Mouse (Mus musculus) thymus, postnatal 14 days (tissue): ENCODE results near the gene Dmrt2.

Experiments used
- DNase-seq: peaks from one replicate; pipeline ENCODE4 v3.0.0; 2021

The Dmrt2 gene

DNA sequence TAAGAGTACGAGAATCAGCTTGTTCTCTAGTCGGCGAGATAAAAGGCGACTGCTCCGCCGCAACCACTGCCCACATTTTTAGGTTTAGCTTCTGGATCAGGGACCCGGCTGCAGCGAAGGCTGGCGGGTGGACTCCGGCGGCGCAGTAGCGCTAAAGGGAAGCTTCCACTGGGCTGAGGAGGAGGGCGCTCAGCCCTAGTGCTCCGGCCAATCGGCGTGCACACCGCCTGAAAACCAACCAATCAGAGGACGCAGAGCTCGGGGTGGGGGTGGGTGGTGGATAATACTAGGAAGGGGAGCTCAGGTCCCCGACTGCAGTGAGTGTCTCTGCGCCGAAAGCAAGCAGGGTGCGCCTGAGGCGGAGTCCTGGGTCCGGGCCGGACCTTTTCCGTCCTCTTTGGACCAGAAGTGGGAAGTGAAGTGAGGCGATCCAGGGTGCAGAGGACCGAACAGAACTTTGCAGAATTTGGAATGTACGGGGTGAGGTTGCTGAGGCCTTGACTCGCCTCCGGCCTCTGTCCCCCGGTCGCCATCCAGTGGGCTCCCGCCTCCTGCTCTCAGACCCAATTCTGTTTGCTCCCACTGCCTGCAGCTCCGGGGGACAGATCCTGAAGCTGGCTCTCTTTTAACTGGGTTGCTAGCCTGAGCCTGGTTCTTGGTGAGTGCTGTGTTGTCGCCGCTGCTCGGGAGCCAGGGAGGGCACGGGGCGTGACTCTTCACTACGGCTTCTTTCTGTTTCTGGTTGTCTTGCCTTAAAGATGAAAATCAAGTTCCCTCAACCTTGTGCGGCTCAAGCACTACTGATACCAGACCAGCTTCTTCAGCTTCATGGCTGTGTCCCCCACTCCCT is at the start of gene Dmrt2:
Dmrt2 (plus strand) TSS at position 311 of the 850 bp plus-strand sequence.
- DNase-seq, result peak; percentile 46

DNA sequence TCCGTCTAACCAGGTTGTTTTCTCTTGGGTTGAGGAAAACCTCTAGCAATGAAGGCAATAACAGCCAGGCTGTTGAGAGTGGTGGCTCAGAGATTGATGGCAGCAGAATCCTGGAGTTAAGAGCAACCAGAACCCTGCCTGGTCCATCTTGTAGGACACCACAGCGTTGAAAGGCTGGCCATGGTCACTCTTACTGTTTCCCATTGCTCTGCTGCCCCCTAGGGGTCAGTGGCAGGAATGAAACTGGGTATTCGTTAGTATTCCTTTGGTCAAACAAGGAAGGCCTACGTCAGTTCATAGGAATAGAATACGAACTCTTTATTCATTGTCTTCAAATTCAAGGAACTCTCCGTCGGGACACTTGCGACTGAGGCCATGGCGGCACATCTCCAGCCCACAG is 43.7 kb upstream of the Dmrt2 start:
- peak; percentile 34 for DNase-seq

DNA sequence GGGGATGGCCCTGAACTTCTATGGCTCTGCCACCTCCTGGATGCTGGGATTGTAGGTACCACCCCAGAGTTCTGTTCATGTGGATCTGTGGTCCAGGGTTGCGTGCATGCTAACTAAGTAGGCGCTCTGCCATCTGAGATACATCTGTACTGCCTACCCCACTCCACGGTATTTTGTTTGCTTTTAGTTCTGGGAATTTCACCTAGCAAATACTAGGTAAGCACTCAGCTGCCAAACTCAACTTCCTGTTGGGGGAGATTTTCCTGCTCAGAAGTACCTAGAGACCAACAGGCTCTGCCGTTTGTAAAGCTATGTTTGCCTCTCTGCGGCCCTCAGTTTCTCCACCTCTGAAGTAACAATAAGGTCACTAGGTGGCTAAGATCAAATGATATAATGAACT is 37.1 kb upstream of the Dmrt2 start:
- no peak for DNase-seq

DNA sequence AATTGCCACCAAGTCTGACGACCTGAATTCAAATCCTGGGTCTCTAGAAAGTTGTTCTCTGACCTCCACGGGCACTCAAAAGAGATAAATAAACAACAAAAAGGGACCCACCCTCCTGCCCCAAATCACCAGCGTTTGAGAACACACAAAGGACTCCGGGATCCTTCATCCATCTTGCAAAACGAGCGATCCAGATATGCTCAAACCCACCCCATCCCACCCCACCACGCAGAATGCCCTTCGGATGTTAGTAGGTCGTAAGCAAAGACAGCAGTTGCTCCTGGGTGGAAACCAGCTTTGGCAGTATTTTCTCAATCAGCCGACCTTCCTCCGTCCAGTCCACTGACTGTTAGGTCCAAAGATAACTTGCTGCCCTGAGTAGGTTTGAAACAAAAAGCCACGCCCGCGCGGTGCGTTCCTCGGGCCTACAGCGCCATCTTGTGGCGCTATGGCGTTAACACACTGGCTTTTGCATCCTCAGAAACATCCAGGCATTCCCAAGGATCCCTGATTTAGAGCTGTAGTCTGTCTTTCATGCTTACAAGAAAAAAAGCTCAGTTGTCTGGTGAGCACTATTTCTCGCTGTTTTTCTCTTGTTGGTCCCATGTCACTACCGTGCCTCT is 36.5 kb upstream of the Dmrt2 start:
- no peak for DNase-seq

DNA sequence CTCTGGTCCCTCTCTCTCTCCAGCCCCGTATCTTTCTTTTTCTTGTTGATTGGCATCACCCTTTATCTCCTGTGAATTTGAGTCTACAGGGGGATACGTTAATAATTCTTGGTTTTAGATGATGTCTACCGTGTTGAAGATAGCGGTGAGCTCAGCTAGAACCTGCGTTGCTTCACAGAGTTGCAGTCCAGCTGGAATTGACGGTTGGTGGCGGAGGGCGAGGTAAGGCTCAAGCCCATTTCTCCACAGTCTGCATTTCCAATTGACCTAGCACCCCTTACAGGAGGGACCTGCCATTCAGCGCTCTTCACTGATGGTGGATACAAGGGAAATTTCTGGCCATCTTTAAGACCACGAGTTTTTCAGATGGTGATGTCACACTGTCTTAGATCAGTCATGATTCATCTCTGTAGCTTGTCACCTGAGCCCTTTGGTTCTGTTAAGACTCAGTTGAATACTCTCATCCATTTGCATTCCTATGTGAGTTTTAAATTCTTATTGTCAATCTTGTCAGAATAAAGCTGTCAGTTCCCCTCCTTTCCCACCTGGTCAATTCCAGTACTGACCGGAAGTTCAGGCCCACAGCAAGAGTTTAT is 33.3 kb upstream of the Dmrt2 start:
- DNase-seq, result no peak

DNA sequence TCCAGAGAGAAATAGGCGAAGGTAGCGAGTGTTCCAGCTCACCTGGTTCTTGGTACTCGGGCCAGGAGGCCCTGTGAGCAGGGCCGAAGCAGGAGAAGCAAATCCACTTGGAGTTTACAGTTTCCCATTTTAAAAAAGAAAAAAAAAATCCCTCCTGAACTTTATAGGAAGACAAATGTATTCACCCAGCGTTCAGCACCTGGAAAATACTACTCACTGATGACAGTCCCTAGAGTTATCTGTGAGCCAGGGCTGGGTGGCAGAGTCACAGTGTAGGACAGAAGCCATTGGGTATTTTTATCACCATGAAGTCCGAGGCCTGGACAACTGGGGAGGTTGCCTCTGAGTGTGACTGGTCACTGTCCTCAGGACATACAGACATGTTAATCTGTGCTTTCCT is 30.4 kb upstream of the Dmrt2 start:
- DNase-seq, result no peak

DNA sequence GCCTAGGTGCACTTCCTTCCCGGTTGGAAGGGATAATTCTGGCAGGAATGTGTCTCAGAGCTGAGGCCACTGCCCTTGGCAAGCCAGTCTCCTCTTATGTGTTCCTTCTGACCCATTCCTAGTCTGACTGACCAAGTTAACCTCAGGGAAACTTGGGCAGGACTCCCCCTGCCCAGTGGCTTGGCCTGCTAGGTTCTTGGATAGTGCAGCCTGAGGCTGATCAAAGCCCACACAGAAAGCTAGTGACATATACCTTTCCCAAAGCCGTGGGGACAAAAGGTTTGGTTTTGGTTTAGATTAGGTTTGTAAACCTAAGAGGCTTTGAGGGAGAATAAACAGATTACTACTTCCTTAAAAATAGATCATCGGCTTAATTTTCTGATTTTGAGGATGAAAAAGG is 25.1 kb upstream of the Dmrt2 start:
- no peak for DNase-seq

DNA sequence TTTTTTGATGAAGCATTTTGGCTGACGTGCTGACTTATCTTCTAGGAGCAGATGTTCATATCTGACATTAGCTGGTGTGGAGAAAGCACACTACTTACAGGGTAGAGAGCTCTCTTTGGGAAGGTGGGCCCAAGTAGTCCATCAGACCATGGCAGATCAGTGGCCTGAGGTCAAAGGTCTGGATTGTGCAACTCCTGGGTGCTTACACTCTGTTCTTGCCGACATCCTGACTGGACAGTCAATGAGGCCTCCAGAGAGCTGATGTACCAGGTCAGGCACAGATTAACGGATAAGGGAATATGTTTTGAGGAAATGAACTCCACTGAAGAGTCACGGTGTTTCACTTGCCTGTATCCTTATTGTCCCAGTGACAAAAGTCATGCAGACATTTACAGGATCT is 23.5 kb upstream of the Dmrt2 start:
- no peak for DNase-seq

DNA sequence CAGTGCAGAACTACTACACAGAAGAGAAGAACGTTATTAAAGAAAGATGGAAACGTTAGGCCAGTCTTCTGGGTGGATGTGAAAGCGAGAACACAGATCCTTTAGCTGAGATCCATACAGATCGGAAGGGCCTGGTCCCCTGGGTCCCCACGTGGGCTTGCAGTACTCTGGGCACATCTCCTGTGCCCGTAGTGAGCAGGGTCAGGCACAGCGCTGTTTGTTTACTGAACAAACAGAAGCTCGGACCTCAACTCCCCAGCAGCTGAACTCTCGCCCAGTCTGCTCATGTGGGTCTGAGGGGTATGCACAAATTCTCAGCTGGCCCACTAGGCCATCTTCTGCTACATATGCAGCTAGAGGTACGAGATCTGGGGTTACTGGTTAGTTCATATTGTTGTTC is 21.7 kb upstream of the Dmrt2 start:
- no peak for DNase-seq

DNA sequence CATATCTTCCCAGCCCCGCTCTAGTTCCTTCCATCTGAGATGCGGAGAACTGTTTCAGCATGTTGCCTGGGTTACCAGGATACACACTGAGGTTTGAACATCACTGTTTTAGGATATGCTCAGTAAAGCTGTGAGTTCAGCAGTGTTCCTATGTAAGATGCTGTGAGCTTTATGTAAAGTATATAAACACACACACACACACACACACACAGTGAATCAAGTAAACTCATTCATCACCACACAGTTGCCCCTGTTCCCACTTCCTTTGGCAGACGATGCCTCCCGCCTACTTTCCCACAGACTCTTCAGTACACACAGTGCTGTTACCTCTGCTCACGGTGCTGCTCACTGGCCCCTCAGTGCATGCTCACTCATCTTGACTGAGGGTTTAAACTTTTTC is 19.7 kb upstream of the Dmrt2 start:
- no peak for DNase-seq

DNA sequence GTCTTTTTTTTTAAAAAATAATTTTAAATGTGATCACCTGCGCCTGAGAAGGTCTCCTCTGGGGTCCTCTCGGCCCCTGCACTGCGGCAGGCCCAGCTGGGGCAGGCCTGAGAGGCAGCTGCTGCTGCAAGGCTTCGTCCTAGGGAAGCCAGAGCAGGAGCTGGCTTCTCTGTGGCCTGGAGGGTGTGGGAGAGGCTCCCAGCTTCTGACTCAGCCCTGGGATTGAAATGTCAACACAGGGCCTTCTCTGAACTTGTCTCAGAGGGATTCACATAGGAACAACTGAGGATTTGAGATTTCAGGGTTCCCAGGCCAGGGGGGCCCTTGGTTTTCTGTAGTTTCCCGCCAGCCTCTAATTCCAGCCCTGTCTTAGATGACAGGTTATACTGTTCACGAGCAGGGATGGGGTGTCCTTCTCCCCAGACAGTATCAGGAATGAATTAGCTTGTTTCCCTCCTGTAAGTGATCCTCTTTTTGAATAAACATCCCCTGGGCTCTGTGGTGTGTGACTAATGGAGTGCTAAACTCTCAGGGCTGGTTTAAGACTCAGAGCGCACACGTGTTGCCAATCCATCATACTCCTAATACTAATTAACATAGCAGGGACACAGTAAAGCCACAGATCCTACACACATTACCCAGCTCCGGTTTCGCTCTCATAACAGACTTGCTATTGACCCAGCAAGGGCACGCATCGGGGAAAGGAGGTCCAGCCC is 18.0 kb upstream of the Dmrt2 start:
- DNase-seq, result no peak

DNA sequence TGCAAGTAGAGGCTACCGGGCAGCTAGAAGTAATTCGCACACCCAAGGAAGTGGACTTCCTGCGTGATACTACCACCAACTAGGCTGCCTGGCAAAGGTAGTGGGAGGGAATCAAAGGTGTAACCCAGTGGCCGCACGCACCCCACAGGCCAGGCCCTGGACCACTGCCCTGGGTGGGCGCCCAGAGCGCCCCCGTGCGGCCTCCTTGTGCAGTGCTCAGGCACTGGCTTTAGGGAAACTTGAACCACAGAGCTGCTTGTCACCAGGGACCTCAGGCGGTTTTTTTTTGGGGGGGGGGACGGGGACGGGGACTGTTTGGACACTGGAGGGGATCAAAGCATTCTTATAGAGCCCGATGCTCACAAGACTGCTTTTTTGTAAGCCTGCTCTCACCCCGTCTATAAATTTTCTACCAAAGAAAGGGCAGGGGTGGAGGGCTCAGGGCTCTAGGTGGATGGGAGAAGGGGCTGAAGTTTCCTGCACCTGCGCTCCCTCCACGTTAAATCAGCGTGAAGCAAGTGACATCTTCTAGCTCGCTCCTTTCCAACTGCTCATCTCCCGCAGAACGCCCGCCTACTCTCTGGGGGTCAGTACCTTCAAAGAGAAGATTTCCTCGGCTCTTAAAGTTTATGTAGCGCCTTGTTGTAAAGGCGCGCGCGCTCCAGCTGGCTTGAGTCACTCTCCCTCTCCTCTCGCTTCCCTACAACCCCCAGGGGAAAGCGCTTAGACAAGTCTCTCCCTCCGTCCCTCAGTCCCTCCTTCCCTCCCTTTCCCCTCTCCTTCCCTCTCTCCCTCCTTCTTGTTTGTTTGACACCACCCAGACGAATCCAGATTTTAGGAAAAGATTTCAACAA is 6.5 kb upstream of the Dmrt2 start:
- no peak for DNase-seq

DNA sequence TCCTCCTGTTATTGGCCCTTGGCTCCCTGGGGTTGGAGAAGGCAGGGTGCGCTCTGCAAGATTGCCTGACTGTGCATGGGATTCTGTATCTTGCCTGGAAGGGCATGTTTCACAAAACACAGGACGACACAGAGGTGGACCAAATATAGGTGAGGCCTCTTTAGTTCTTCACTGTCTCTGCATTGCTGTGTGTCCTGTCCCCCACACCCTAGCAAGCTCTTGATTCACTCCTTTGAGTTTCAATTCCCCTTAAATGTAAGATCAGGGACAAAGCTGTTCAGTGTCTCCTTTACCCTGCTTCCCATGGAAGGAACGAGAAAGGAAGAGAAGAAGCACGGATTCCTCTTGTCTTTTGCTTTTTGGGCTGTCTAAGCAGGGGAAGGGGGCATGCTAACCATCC is 4.4 kb upstream of the Dmrt2 start:
- no peak for DNase-seq

DNA sequence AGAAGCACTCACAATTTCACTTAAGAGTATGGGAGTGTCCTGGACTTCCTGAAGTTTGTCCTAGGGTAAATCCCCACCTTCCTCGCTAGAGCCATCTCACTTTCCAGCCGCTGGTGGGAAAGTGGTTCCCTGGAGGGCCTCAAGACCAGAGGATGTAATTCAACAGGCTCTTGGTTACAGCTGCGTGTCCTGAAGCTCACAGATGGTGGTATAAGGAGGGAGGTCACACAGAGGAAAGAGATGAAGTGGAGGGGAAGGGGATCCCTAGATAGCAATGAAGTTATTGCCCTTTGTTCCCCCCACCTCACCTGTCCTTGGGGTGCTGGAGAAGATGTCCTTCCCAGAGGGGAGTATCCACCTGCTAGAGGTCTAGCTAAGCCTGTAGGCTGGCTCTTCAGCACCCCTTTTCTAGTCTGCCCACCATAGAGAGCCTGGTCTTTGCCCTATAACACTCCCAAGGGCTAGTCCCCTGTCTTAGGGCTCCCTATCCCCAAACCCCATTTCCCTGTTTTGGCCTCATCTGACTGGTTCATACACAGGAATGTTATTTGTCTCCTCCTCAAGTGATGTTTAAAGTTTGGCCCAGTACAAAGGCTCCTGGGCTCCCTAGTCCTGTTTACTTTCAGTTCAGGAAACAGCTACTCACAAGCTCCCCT is 2.5 kb upstream of the Dmrt2 start:
- DNase-seq, result no peak

DNA sequence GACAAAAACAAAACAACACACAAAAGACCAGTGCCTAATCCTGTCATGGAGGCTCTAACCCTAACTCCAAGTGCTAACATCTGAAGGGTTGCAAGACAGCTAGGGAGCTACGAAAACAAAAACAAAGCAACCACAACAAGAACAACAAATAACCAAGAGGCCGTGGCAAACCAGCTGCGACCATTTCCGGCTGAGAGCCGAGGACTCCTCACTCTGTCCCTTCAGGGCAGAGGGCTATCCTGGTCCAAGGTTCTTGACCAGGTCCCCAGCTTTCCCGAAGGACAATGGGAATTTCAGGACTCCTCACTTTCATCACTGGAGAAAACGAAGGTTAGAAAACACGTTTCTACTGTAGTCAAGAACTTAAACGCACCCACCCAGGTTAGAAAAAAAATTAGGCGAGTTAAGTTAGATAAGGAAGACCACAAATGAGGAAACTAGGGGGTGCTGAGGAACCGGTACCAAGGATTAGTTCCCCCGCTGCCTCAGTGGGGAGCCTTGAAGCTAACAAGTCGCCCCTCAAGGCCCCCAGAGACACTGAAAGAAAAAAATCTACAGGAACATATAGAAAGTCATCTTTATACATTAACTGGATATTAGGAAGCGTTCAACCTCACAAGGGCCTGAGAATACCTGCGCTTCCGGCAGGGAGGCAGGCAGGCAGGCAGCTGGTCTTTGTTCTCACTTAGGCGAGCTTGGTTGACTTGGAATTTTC is 1.5 kb upstream of the Dmrt2 start:
- DNase-seq, result no peak

DNA sequence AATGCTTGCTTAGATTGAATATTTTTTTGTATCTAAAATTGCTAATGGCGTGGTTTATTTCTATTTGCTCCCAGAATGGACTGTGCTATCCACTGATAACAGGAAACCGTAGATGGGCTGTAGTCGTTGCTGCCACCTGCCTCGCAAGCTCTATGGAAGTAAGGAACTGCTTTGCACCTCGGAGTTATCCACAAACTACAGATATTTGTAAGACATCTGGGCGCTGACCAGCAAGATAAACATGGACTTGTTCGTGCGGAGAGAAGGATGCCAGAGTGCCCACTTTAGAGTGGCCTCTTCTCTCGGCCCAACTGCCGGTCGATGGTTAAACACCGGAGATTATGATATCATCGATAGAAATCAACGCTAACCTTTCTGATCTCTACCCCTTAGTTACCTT is 530 bp upstream of the Dmrt2 start:
- DNase-seq, result no peak

DNA sequence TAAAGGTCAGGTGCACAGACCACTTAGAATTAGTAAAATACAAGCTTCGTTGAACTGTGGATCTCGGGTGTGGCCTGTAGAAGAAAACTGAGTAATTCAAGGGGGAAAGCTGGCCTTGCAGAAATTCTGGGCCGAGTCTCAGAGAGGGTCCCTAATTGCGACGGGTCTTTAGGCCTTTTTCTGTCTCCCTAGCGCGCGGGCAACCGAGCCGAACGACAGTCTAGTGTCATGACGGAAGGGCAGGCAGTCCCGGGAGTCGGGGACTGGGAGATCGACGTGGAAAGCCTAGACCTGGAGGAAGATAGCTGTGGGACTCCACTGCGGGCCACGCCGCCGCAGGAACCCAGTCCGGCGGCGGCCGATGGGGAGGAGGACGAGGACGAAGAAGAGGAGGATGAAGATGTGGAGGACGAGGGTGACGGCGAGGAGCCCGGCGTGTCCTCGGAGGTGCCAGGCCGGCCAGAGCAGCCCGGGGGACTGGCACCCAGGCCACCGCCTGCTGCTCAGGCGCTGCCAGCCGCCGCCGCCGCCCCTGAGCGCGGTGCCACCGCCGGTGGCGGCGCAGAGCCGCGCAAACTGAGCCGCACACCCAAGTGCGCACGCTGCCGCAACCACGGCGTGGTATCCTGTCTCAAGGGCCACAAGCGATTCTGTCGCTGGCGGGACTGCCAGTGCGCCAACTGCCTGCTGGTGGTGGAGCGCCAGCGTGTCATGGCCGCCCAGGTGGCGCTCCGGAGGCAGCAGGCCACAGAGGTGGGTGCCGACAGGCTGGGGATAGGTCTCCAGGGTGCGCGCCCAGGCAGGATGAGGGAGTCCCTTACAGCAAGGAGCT is 1.2 kb downstream of the Dmrt2 start:
- DNase-seq, result peak; percentile 6

DNA sequence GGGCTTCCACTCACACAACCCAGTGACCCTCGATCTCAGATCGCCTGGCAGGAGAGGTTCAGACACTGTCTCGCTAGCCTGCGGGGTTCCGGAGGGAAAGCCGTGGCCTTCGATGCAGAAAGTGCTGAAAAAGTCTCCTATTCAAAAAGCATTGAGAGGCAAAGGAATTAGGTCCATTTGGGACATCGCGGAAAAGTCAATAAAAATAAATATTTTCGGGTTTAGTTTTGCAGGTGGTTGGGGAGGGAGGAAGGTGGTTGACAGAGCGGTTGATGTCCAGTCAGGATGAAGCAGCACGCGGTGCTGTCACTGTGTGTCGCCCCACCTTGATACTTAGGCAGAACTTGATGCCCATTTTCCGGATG is 1.8 kb downstream of the Dmrt2 start:
- no peak for DNase-seq

DNA sequence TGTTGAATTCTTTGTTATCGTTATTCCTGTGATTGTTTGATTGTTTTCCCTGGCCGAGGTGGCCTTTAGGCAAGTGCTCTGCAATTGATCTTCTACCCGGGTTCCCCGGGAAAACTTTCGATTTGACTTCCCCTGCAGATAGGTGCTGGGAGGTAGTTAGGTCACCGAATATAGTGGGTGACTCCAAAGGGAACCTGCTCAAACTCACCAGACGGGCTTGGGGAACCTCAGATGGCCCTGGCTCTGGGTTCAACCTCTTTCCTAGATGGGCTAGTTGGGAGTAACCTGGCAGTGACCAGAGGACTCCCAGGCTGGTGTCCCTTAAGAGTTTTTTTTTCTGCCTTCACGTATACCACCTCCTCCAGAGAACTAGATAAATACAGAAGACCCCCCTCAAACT is 2.5 kb downstream of the Dmrt2 start:
- no peak for DNase-seq

DNA sequence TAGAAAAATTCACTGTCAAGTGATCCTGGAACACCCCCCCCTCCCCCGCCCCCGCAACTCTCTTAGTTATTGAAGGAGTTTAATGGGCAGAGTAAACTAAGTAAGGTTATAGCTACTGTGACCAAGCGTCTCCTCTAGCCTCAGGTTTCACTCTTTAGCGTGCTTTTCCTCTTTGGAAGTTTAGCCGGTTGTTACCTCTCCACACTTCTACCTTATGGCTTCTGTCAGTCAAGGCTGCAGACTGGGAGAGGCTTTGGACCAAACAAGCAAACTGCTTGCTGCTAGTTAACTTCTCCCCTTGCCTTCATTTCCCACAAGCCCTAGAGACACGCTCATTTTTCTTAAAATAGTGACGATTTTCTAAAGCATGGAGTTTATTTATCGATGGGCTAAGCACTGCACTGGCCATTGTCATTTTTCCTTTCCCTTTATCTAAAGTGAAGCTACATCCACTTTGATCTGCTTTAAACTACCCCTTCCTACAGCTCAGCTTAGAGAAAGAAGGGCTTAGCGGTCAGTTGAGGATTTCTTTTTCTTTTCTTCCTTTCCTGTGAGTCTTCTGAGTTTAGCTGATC is 3.7 kb downstream of the Dmrt2 start:
- no peak for DNase-seq
